Mouse (Mus musculus) G1E (cell line): Measurements from ENCODE around the gene Arl15.

Source experiments
- CTCF ChIP-seq: IDR thresholded peaks from 2 replicates; pipeline ENCODE4 v1.5.1; 2012; ENCODE audit warnings: low read depth, low read length, inconsistent platforms, mixed read lengths
- GATA1 ChIP-seq: IDR thresholded peaks from 2 replicates; pipeline ENCODE4 v1.6.1; 2012; ENCODE audit warnings: borderline replicate concordance, low read length, inconsistent platforms, mixed read lengths
- GATA2 ChIP-seq: IDR thresholded peaks from 2 replicates; pipeline ENCODE4 v1.6.1; 2012; ENCODE audit warnings: low read depth, low read length, inconsistent platforms, borderline replicate concordance
- TAL1 ChIP-seq: conservative IDR thresholded peaks from 2 replicates; pipeline ENCODE4 v1.6.1; 2012; ENCODE audit warnings: low read depth, low read length, inconsistent platforms, mixed read lengths

GRCm38 (mm10) chr13:114079751-114080150 is 285.4 kb downstream of the Arl15 start:
- TF ChIP-seq CTCF (no peak), TAL1 (no peak), GATA2 (no peak), GATA1 (no peak)
